Mouse (Mus musculus): ENCODE results near the gene Arhgap8.

- no peak for TF ChIP-seq CTCF (IDR thresholded peaks at IDR 0.05; ENCODE audit: low read depth)
- no peak for TF ChIP-seq EP300 (IDR thresholded peaks at IDR 0.05; ENCODE audit: low read depth)
Observed at GRCm38 (mm10) chr15:84712566-84713405, 7.1 kb upstream of the Arhgap8 start.
